In genomic region chr17:12742151-12742908, GRCm38 (mm10) we compare ENCODE assay signal across 7 mouse cellular contexts. TPM values are rescaled to one million over a fixed set of nuclear protein-coding genes. Genes with fewer than 3 reads are reported as not detected.
DNase-seq lines count a peak whose midpoint lies in the region; ATAC-seq and TF ChIP-seq lines count a peak whose summit lies in the region.

No protein-coding gene starts in this region.

- 40% methylated on average over 38 of the region's 38 CpGs for WGBS in lung, postnatal 0 days
- WGBS in hindbrain, embryonic 11.5 days = 59% methylated on average over 38 of the region's 38 CpGs

- peak overlapping the region; percentile 55 for H3K4me2 ChIP-seq in lung, postnatal 0 days (replicated peaks; ENCODE audit: low read depth, low read length)
- peak overlapping the region; percentile 73 for H3K4me2 ChIP-seq in hindbrain, embryonic 11.5 days (replicated peaks; ENCODE audit: low read depth, low read length)

- peak; percentile 22; the same call in 1 of the 2 replicates for TF ChIP-seq CTCF in lung, postnatal 0 days (IDR thresholded peaks at IDR 0.05)

- DNase-seq in lung, postnatal 0 days (ENCODE audit: low spot score) = peak; percentile 47
- no peak for DNase-seq in lung, postnatal 14 days
- DNase-seq in cerebellum, postnatal 25 days = peak; percentile 62
- DNase-seq in hindbrain, embryonic 11.5 days (ENCODE audit: low spot score) = peak; percentile 41
- no peak for DNase-seq in ovary, postnatal 14 days (ENCODE audit: low spot score)
- no peak for DNase-seq in urinary bladder, postnatal 10 days (ENCODE audit: low spot score)

- peak overlapping the region; percentile 60 for H3K4me3 ChIP-seq in lung, postnatal 0 days (ENCODE audit: low read depth, low read length)
- H3K4me3 ChIP-seq in hindbrain, embryonic 11.5 days (ENCODE audit: low read depth, low read length) = peak overlapping the region; percentile 44

- peak overlapping the region; percentile 52 for H3K9ac ChIP-seq in lung, postnatal 0 days (replicated peaks; ENCODE audit: low read depth)
- H3K9ac ChIP-seq in hindbrain, embryonic 11.5 days (ENCODE audit: low read depth, low read length) = peak overlapping the region; percentile 49; the same call in 1 of the 2 replicates

- peaks cover 13% of the 10 kb centered on the region; the same call in 1 of the 2 replicates for H3K4me1 ChIP-seq in lung, postnatal 0 days (ENCODE audit: insufficient read depth, low read depth, low read length)
- H3K4me1 ChIP-seq in hindbrain, embryonic 11.5 days (replicated peaks; ENCODE audit: control insufficient read depth, insufficient read depth, low read length) = no peaks in the 10 kb centered on the region

- H3K9me3 ChIP-seq in lung, postnatal 0 days (ENCODE audit: low read length) = peaks cover 11% of the 10 kb centered on the region; the same call in 1 of the 2 replicates
- peaks cover 7% of the 10 kb centered on the region; the same call in 1 of the 2 replicates for H3K9me3 ChIP-seq in hindbrain, embryonic 11.5 days (ENCODE audit: control insufficient read depth, low read length)

- H3K27me3 ChIP-seq in lung, postnatal 0 days (replicated peaks; ENCODE audit: insufficient read depth, low read length) = no peaks in the 10 kb centered on the region
- H3K27me3 ChIP-seq in hindbrain, embryonic 11.5 days (ENCODE audit: control insufficient read depth, insufficient read depth, low read length) = no peaks in the 10 kb centered on the region

- no peak for TF ChIP-seq EP300 in lung, postnatal 0 days (IDR thresholded peaks at IDR 0.05)

- H3K27ac ChIP-seq in lung, postnatal 0 days (ENCODE audit: low read length) = peak overlapping the region; percentile 81
- no peak overlapping the region for H3K27ac ChIP-seq in hindbrain, embryonic 11.5 days (ENCODE audit: low read depth, low read length)

- no peak for ATAC-seq in lung, postnatal 0 days
- peak; percentile 55 for ATAC-seq in hindbrain, embryonic 11.5 days (ENCODE audit: low FRiP score)
- ATAC-seq in megakaryocyte progenitor cell, adult 5-6 weeks (replicated peaks; ENCODE audit: poor library complexity) = peak; percentile 29

- peaks cover 14% of the 10 kb centered on the region for H3K36me3 ChIP-seq in lung, postnatal 0 days (ENCODE audit: insufficient read depth, low read length)
- peaks cover 3% of the 10 kb centered on the region; the same call in 1 of the 2 replicates for H3K36me3 ChIP-seq in hindbrain, embryonic 11.5 days (ENCODE audit: control insufficient read depth, insufficient read depth, low read length)

RNA-seq across cellular contexts. Expression of gene Igf2r, which starts 27.1 kb away (rescaled TPM):
- 26.7 and 27.9 TPM in 2 replicates for polyA plus RNA-seq in lung, postnatal 0 days (2015; fragmentation: Nextera tagmentation; extraction: Ambion mirVana)
- polyA plus RNA-seq in hindbrain, embryonic 11.5 days (2014; fragmentation: Nextera tagmentation; extraction: Ambion mirVana) = 16.9 and 18.7 TPM in 2 replicates
- total RNA-seq in megakaryocyte progenitor cell, adult 5-6 weeks (2015) = 1.2 and 2.6 TPM in 2 replicates
- 3.0 and 4.1 TPM in 2 replicates for total RNA-seq in megakaryocyte progenitor cell, adult 5-6 weeks (2017)

Comparison
In these comparisons a context has a peak if more than half of its experiments do, and no peak if none do; other contexts are left out.
1. DNase-seq: peak in lung, postnatal 0 days (single experiment), cerebellum, postnatal 25 days (2 of 2) and hindbrain, embryonic 11.5 days (single experiment); none in lung, postnatal 14 days (single experiment), ovary, postnatal 14 days (single experiment) and urinary bladder, postnatal 10 days (single experiment).